Mouse (Mus musculus) duodenum, adult 2 months (tissue): ENCODE results near the gene Gjb5. TPM values are rescaled to one million over a fixed set of nuclear protein-coding genes. Genes with fewer than 3 reads are reported as not detected.

Source experiments
- polyA plus RNA-seq: library from polyadenylated mRNA; depleted of rRNA; stranded (reverse); fragments of >200 nt; gene quantifications from 2 replicates; pipeline ENCODE4 v1.2.3, GENCODE M21; 2012; ENCODE audit warnings: low replicate concordance; rRNA removed

Gjb5 gene
- polyA plus RNA-seq: 0.16 and 0.20 TPM in 2 replicates

DNA sequence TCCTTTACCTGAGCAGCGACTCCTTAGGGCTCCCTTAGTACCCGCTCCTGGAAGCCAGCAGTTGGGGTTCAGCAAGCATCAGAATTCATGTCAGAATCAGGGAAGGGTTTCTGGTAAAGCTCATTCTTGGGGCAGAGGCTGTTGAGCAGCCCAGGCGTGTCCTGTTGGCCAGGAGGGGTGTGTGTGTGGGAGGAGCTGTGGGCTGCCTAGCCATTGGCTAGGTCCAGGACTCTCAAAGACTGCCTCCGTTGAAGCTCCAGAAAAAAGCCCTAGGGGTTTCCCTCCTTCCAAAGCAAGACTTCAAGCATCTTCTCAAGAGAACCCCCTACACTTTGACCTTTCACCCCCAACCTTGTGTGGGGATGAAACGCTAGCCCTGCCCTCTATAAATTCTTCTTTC lies at the start of gene Gjb5:
Gene Gjb5 (minus strand): TSS at position 164 of the 400 bp plus-strand sequence.

GRCm38 (mm10) chr4:127353951-127354438 lies 4.0 kb downstream of the Gjb5 start, which contains the start of gene Gjb4:
Gene Gjb4 (minus strand): TSS chr4:127354081.

DNA sequence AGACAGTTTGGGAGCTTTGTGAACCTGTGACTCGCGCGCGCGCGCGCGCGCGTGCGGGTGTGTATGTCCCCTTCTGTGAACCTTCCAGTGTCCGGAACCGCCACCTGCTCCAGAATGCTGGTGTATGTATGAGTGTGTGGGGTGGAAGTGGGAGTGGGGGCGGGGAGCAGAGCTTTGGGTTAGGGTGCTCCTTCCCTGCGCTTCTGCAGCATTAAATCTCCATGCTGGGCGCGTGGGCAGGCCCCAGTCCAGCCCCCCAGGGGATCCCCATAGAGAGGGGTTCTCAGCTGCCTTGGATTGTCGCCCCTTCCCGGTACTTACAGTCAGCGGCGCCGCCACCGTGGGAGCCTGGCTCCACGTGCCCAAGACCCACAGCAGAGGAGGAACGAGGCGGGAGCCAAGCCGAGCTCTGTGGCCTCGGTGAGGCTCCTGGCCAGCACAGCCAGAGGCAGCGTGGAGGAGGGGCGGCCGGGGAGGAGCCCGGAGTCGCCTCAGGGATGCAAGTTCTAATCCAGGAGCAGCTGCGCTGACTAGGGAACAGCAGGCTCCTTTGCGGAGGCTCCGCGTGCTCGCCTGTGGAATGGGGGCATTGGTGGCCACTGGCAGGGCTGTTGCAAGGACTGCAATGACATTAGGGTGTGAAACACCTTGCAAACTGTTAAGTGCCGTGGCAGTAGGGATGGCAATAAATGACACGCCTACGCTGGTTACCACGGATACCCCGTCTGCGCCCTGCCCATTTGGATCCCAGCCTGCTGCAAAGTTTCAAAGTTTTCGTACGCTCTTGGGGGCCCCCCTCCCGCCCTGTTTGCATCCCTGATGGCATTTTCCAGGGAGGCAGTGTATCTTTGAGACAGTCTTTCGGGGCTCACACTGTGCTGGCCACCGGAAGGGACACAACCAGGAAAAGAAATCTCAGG lies 27.5 kb downstream of the Gjb5 start, which contains the start of gene Gjb3:
Gene Gjb3 (minus strand): TSS at position 664 of the 920 bp plus-strand sequence.

DNA sequence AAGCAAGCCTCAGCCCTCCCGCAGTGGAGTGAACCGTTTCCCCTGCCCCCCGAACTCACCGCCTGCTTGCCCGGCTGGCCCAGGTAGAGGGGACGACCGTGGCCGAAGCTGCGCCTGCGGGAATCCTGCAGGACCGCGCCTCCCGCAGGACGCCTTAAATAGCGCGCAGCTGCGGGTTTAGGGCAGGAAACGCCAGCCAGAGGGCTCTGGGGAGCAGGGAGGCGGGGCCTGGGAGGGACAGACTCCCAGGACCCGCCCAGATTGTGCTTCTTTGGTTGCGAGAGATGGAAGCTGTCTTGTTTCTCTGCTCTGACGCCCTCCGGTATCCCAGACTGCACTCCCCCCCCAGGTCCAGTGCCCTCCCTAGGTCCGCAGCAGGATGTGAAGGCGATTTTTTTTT lies 44.1 kb downstream of the Gjb5 start, which contains the start of gene Gja4:
Gene Gja4 (minus strand): TSS at position 179 of the 400 bp plus-strand sequence.

Other genes starting within 250 kb of the Gjb5 start
- gene Tmem35b, start 234.5 kb downstream of the Gjb5 start, polyA plus RNA-seq: 7.9 and 13.1 TPM in 2 replicates
- gene Dlgap3, start 189.0 kb downstream of the Gjb5 start, polyA plus RNA-seq: 1.00 and 1.0 TPM in 2 replicates
- 9.7 and 15.2 TPM in 2 replicates for gene Smim12, start 114.4 kb downstream of the Gjb5 start, polyA plus RNA-seq
- gene Gja4, start 44.1 kb downstream of the Gjb5 start, polyA plus RNA-seq: 7.1 and 8.4 TPM in 2 replicates
- gene Gjb3, start 27.3 kb downstream of the Gjb5 start, polyA plus RNA-seq: 7.7 and 7.9 TPM in 2 replicates
- 0.12 TPM in 1 of 2 replicates, not detected in the other for gene Gjb4, start 4.1 kb downstream of the Gjb5 start, polyA plus RNA-seq